Mouse (Mus musculus): ENCODE data around the gene Amigo2. TPM values are rescaled to one million over a fixed set of nuclear protein-coding genes. Genes with fewer than 3 reads are reported as not detected.

The Amigo2 gene
- total and polyA plus RNA-seq, 3 experiments, result not detected

GRCm38 (mm10) chr15:97235183-97235582 lies 11.9 kb downstream of the Amigo2 start:
- Histone ChIP-seq H3K4me1 (ENCODE audit: control insufficient read depth in 1 of 2, insufficient read depth in 2 of 2, low read length in 2 of 2) (no peaks in the 10 kb centered on the region), H3K36me3 (ENCODE audit: control insufficient read depth in 1 of 2, insufficient read depth in 2 of 2, low read length in 2 of 2) (no peaks in the 10 kb centered on the region), H3K27me3 (ENCODE audit: control insufficient read depth in 1 of 2, insufficient read depth in 2 of 2, low read length in 2 of 2) (peaks cover 2% of the 10 kb centered on the region in 2 experiments; a peak in 3 of 4 replicates), H3K9me3 (replicated peaks; ENCODE audit: insufficient read depth, low read length) (no peaks in the 10 kb centered on the region), H3K4me3 (ENCODE audit: control insufficient read depth in 1 of 2, insufficient read depth in 1 of 2, low read depth in 2 of 2, low read length in 2 of 2) (no peak overlapping the region), H3K27ac (ENCODE audit: control insufficient read depth, low read depth, low read length) (no peak overlapping the region), H3K9ac (ENCODE audit: control insufficient read depth, low read depth, low read length, poor library complexity, severe bottlenecking) (no peak overlapping the region), H3K79me2 (ENCODE audit: control insufficient read depth, insufficient read depth, low read length, poor library complexity) (no peaks in the 10 kb centered on the region)
- TF ChIP-seq ZC3H11A (IDR thresholded peaks at IDR 0.05; ENCODE audit: low read depth, low read length), result peak; percentile 36
- no peak for TF ChIP-seq TAL1 (IDR thresholded peaks at IDR 0.05; ENCODE audit: low read length)
- no peak for TF ChIP-seq E2F4 (IDR thresholded peaks at IDR 0.05; ENCODE audit: borderline replicate concordance, low read depth, low read length)
- TF ChIP-seq UBTF (IDR thresholded peaks at IDR 0.05; ENCODE audit: borderline replicate concordance, insufficient read depth, low read depth, low read length), result no peak
- TF ChIP-seq SMC3 (IDR thresholded peaks at IDR 0.05; ENCODE audit: low read depth, low read length), result peak; percentile 84
- TF ChIP-seq MAFK (IDR thresholded peaks at IDR 0.05; ENCODE audit: borderline replicate concordance, low read depth, low read length), result no peak
- TF ChIP-seq RCOR1 (IDR thresholded peaks at IDR 0.05; ENCODE audit: low read depth, low read length), result no peak
- no peak for TF ChIP-seq NELFE (IDR thresholded peaks at IDR 0.05; ENCODE audit: low read depth, low read length)
- TF ChIP-seq RAD21 (IDR thresholded peaks at IDR 0.05; ENCODE audit: low read depth, low read length), result peak; percentile 54
- no peak for TF ChIP-seq USF2 (IDR thresholded peaks at IDR 0.05; ENCODE audit: borderline replicate concordance in 1 of 2, insufficient read depth in 1 of 2, low read depth in 1 of 2, low read length in 2 of 2)
- no peak for TF ChIP-seq GABPA (IDR thresholded peaks at IDR 0.05; ENCODE audit: low read depth, low read length)
- TF ChIP-seq CTCF (IDR thresholded peaks at IDR 0.05 in 2 of 3, conservative IDR thresholded peaks at IDR 0.05 in 1 of 3; ENCODE audit: control insufficient read depth in 1 of 3, insufficient read depth in 1 of 3, low read depth in 2 of 3, low read length in 3 of 3, poor library complexity in 1 of 3, severe bottlenecking in 1 of 3), result peak; percentile 75 to 100 (median 86)
- TF ChIP-seq CHD1 (IDR thresholded peaks at IDR 0.05; ENCODE audit: low read depth, low read length), result no peak
- no peak for TF ChIP-seq POLR2AphosphoS2 (IDR thresholded peaks at IDR 0.05; ENCODE audit: low read length)
- no peak for TF ChIP-seq NRF1 (IDR thresholded peaks at IDR 0.05; ENCODE audit: insufficient read depth, low read depth, low read length, poor library complexity, severe bottlenecking)
- no peak for TF ChIP-seq MYC (IDR thresholded peaks at IDR 0.05; ENCODE audit: low read depth, low read length)
- DNase-seq (ENCODE audit: low read depth, low spot score), result peak; percentile 76

GRCm38 (mm10) chr15:97234076-97234475 lies 13.0 kb downstream of the Amigo2 start:
- no peaks in the 10 kb centered on the region for H3K79me2 ChIP-seq (ENCODE audit: control insufficient read depth, insufficient read depth, low read length, poor library complexity)
- no peaks in the 10 kb centered on the region for H3K4me1 ChIP-seq (ENCODE audit: control insufficient read depth in 1 of 2, insufficient read depth in 2 of 2, low read length in 2 of 2)
- no peaks in the 10 kb centered on the region for H3K27me3 ChIP-seq (ENCODE audit: control insufficient read depth in 1 of 2, insufficient read depth in 2 of 2, low read length in 2 of 2)
- no peaks in the 10 kb centered on the region for H3K9me3 ChIP-seq (replicated peaks; ENCODE audit: insufficient read depth, low read length)
- no peak overlapping the region for H3K9ac ChIP-seq (ENCODE audit: control insufficient read depth, low read depth, low read length, poor library complexity, severe bottlenecking)
- TF ChIP-seq USF1 (IDR thresholded peaks at IDR 0.05; ENCODE audit: low read depth, low read length) (no peak), NRF1 (IDR thresholded peaks at IDR 0.05; ENCODE audit: insufficient read depth, low read depth, low read length, poor library complexity, severe bottlenecking) (no peak), KAT2A (conservative IDR thresholded peaks at IDR 0.05; ENCODE audit: low read depth, low read length) (no peak), ZNF384 (IDR thresholded peaks at IDR 0.05; ENCODE audit: low read depth, low read length) (no peak), MAZ (IDR thresholded peaks at IDR 0.05; ENCODE audit: low read depth, low read length) (no peak), SIN3A (IDR thresholded peaks at IDR 0.05; ENCODE audit: low read length) (no peak), ZMIZ1 (IDR thresholded peaks at IDR 0.05; ENCODE audit: low read depth, low read length) (no peak), GATA1 (IDR thresholded peaks at IDR 0.05; ENCODE audit: low read depth, low read length) (no peak), E2F4 (IDR thresholded peaks at IDR 0.05; ENCODE audit: borderline replicate concordance, low read depth, low read length) (no peak), USF2 (IDR thresholded peaks at IDR 0.05; ENCODE audit: borderline replicate concordance in 1 of 2, insufficient read depth in 1 of 2, low read depth in 1 of 2, low read length in 2 of 2) (no peak), SMC3 (IDR thresholded peaks at IDR 0.05; ENCODE audit: low read depth, low read length) (no peak), POLR2AphosphoS2 (IDR thresholded peaks at IDR 0.05; ENCODE audit: low read length) (no peak), HCFC1 (IDR thresholded peaks at IDR 0.05; ENCODE audit: low read depth, low read length) (no peak), RCOR1 (IDR thresholded peaks at IDR 0.05; ENCODE audit: low read depth, low read length) (no peak), POLR2A (IDR thresholded peaks at IDR 0.05; ENCODE audit: control insufficient read depth in 1 of 2, insufficient read depth in 1 of 2, low read depth in 1 of 2, low read length in 2 of 2, poor library complexity in 1 of 2) (no peak), BHLHE40 (IDR thresholded peaks at IDR 0.05; ENCODE audit: borderline replicate concordance, low read depth, low read length) (no peak), MXI1 (IDR thresholded peaks at IDR 0.05; ENCODE audit: low read depth, low read length) (no peak), MYB (IDR thresholded peaks at IDR 0.05; ENCODE audit: low read depth, low read length) (no peak), CHD2 (IDR thresholded peaks at IDR 0.05; ENCODE audit: low read length) (no peak)
- no peak overlapping the region for H3K4me3 ChIP-seq (ENCODE audit: control insufficient read depth in 1 of 2, insufficient read depth in 1 of 2, low read depth in 2 of 2, low read length in 2 of 2)
- H3K36me3 ChIP-seq (ENCODE audit: control insufficient read depth in 1 of 2, insufficient read depth in 2 of 2, low read length in 2 of 2), result no peaks in the 10 kb centered on the region
- DNase-seq (ENCODE audit: low read depth, low spot score), result no peak
- no peak overlapping the region for H3K27ac ChIP-seq (ENCODE audit: control insufficient read depth, low read depth, low read length)

Data from MEL (cell line).